Mouse (Mus musculus) forebrain, embryonic 14.5 days (tissue): ENCODE measurements at regions not wholly inside any gene's neighbourhood (a gene's known extent, or its start where the extent isn't known, plus 50 kb on each side); places are given as distances from the start of the nearest gene placed in this dataset.

ENCODE experiments used
- ATAC-seq: fragments of 200-750 bp; cut with Nextera tagmentation; 2 replicates; pipeline ENCODE4 v1.8.0; 2017; ENCODE audit warnings: mild to moderate bottlenecking, moderate library complexity
- DNase-seq: peaks from one replicate; pipeline ENCODE4 v3.0.0-alpha.2; 2015; ENCODE audit warnings: low spot score
- H3K27ac ChIP-seq: fragments of 300-500 bp; sonication (generic); 2 replicates; pipeline ENCODE4 v1.5.1; 2014; ENCODE audit warnings: low read depth, mild to moderate bottlenecking, control low read depth, low read length, moderate library complexity
- H3K27me3 ChIP-seq: fragments of 300-500 bp; sonication (generic); replicated peaks from 2 replicates; pipeline ENCODE4 v1.6.1; 2014; ENCODE audit warnings: low read length, control low read depth, mixed read lengths; ENCODE audit not compliant: control insufficient read depth, insufficient read depth
- H3K36me3 ChIP-seq: fragments of 300-500 bp; sonication (generic); 2 replicates; pipeline ENCODE4 v1.6.1; 2014; ENCODE audit warnings: low read length, control low read depth; ENCODE audit not compliant: control insufficient read depth, insufficient read depth
- H3K4me1 ChIP-seq: fragments of 300-500 bp; sonication (generic); 2 replicates; pipeline ENCODE4 v1.6.1; 2014; ENCODE audit warnings: antibody characterized with exemption, low read length, control low read depth; ENCODE audit not compliant: control insufficient read depth, insufficient read depth
- H3K4me2 ChIP-seq: fragments of 300-500 bp; sonication (generic); 2 replicates; pipeline ENCODE4 v1.6.1; 2014; ENCODE audit warnings: mild to moderate bottlenecking, control low read depth, low read length
- H3K4me3 ChIP-seq: fragments of 300-500 bp; sonication (generic); 2 replicates; pipeline ENCODE4 v1.5.1; 2014; ENCODE audit warnings: low read depth, low read length, control low read depth
- H3K9ac ChIP-seq: fragments of 300-500 bp; sonication (generic); 2 replicates; pipeline ENCODE4 v1.6.1; 2014; ENCODE audit warnings: mild to moderate bottlenecking, low read length, control low read depth, moderate library complexity
- H3K9me3 ChIP-seq: fragments of 300-500 bp; sonication (generic); replicated peaks from 2 replicates; pipeline ENCODE4 v1.6.1; 2016; ENCODE audit warnings: low read length, control low read depth, mixed read lengths; ENCODE audit not compliant: control insufficient read depth
- WGBS: fragments of 180-500 bp; shearing (Covaris S2); extraction: QIAGEN DNeasy Blood & Tissue Kit; methylation state at CpG from one replicate; pipeline ENCODE4 v1.1.7; 2014; 5-methylcytosine and 5-hydroxymethylcytosine counted together

GRCm38 (mm10) chr12:25703023-25703400 is 606.1 kb upstream of the Id2 start:
- peak overlapping the region; percentile 37; the same call in 1 of the 2 replicates for H3K9ac ChIP-seq
- H3K27me3 ChIP-seq: no peaks in the 10 kb centered on the region
- H3K4me3 ChIP-seq: peak overlapping the region; percentile 10; the same call in 1 of the 2 replicates
- H3K4me2 ChIP-seq: peak overlapping the region; percentile 47
- WGBS: 4% methylated on average over 6 of the region's 6 CpGs
- H3K4me1 ChIP-seq: peaks cover 6% of the 10 kb centered on the region; the same call in 1 of the 2 replicates
- no peaks in the 10 kb centered on the region for H3K36me3 ChIP-seq
- H3K27ac ChIP-seq: no peak overlapping the region
- peak; percentile 62 for ATAC-seq
- DNase-seq: no peak
- H3K9me3 ChIP-seq: no peaks in the 10 kb centered on the region

DNA sequence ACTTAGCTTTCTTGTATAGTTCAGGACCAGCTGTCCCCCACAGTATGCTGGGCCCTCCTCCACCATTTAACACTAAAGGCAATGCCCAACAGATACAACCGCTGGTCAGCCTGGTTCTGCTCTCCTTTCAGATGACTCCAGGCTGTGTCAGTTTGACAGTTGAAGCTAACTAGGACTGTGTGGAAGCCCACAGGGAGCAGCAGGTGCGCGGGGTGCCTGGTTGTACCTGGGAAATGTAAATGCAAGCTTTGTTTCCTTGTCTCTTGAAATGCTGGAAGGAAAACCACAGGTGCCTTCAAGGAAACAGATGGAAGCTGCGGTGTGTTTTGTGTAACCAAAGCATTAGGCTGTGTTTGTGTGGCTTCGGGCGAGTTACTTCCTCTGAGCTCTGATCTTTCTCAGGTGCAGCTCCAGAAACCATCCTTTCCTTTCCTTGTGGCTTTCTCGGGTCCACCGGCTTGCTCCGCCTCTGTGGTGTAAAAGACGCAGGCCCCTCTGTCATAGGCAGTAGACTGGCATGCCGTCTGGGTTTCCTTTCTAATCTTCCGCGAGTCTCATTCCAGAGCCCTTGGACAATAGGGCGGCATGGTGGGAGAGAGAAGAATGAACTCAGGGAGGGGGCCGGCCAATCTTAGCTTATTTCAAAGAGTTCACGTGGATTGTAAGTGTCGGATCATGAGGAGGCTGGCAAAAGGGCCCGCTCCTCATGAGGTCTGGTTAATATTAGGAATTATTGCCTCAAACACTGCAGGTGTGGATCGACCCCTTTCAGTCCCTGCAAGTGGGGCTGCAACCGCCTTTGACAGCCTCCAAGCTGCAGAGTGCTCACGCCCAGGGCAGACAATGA is 605.5 kb upstream of the Id2 start:
- Histone ChIP-seq H3K27me3 (no peaks in the 10 kb centered on the region), H3K9me3 (no peaks in the 10 kb centered on the region), H3K4me3 (peak overlapping the region; percentile 10; the same call in 1 of the 2 replicates), H3K27ac (peak overlapping the region; percentile 2; the same call in 1 of the 2 replicates), H3K4me2 (peak overlapping the region; percentile 47), H3K36me3 (no peaks in the 10 kb centered on the region), H3K9ac (peak overlapping the region; percentile 37; the same call in 1 of the 2 replicates), H3K4me1 (peaks cover 6% of the 10 kb centered on the region; the same call in 1 of the 2 replicates)
- DNase-seq (peak; percentile 57), ATAC-seq (peak; percentile 80)
- WGBS: 8% methylated on average over 21 of the region's 21 CpGs

GRCm38 (mm10) chr12:25687063-25687462 is 590.1 kb upstream of the Id2 start:
- Histone ChIP-seq H3K9me3 (no peaks in the 10 kb centered on the region), H3K27me3 (no peaks in the 10 kb centered on the region), H3K36me3 (no peaks in the 10 kb centered on the region), H3K4me3 (no peak overlapping the region), H3K4me1 (no peaks in the 10 kb centered on the region), H3K9ac (no peak overlapping the region), H3K27ac (no peak overlapping the region), H3K4me2 (no peak overlapping the region)
- ATAC-seq: no peak
- DNase-seq: no peak

DNA sequence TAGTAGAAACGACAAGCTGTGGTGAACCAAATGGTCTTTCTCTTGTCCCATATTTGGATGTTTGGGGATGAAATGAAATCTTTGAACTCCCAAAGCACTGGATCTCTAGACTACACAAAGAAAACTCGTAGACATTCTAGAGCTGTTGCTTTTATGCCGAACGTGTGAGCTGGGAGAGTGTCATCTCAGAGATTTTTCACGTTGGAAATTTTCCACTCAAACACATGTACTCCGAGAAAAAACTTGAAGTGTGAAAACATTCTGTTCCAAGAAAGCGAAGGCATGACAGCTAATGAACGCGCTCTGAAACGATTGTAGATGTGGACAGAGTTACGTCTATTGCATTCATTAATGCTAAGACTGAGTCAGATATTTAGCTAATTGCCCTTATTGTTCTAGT is 579.7 kb upstream of the Id2 start:
- Histone ChIP-seq H3K9ac (no peak overlapping the region), H3K4me2 (no peak overlapping the region), H3K9me3 (no peaks in the 10 kb centered on the region), H3K27ac (no peak overlapping the region), H3K36me3 (no peaks in the 10 kb centered on the region), H3K4me1 (no peaks in the 10 kb centered on the region), H3K27me3 (no peaks in the 10 kb centered on the region), H3K4me3 (no peak overlapping the region)
- ATAC-seq (no peak), DNase-seq (peak; percentile 59)
- 73% methylated on average over 11 of the region's 11 CpGs for WGBS

GRCm38 (mm10) chr12:25668336-25668735 is 571.4 kb upstream of the Id2 start:
- H3K9ac ChIP-seq: no peak overlapping the region
- no peak overlapping the region for H3K4me2 ChIP-seq
- no peaks in the 10 kb centered on the region for H3K9me3 ChIP-seq
- no peak overlapping the region for H3K4me3 ChIP-seq
- H3K27me3 ChIP-seq: no peaks in the 10 kb centered on the region
- H3K4me1 ChIP-seq: no peaks in the 10 kb centered on the region
- 91% methylated on average over 11 of the region's 11 CpGs for WGBS
- H3K36me3 ChIP-seq: no peaks in the 10 kb centered on the region
- ATAC-seq (no peak), DNase-seq (no peak)
- H3K27ac ChIP-seq: no peak overlapping the region

DNA sequence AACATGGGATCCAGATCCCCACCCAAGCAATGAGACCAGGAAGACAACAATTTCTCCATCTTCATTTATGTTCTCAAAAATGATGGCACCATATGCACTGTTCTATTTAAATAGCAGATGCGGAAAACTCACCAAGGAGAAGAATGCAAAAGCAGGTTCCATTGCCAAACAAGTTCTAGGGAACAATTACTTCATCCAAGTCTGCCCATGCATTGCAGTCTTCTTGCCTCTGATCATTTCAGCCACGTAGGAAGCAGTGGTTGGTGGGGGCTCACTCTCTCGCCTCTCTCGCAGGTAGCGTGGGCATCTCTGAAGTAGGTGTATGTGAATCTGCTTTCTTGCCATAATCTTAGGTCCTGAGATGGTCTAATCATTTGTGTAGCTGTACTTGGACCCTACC is 557.5 kb upstream of the Id2 start:
- Histone ChIP-seq H3K4me2 (no peak overlapping the region), H3K4me3 (no peak overlapping the region), H3K9ac (no peak overlapping the region), H3K36me3 (no peaks in the 10 kb centered on the region), H3K27me3 (no peaks in the 10 kb centered on the region), H3K27ac (no peak overlapping the region), H3K4me1 (no peaks in the 10 kb centered on the region), H3K9me3 (no peaks in the 10 kb centered on the region)
- ATAC-seq: no peak
- WGBS: 93% methylated on average over 5 of the region's 5 CpGs
- DNase-seq: no peak

DNA sequence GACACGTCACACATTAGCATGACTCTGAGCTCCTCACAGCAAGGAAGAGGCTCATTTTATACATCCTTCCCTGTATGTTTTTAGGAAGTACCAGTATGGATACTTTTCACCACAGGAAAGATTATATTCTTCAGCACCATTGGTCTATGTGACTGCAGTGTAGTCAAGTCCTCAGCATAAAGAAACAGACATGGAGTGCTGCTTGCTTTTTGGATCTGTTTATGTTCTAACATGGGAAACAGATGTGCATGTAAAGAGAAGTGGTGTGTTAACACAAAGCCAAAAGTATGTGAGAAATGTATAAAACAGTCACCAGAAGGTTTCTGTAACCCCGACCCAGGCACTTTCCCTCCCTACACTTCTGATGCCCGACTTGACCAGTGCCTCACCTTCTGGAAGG is 553.3 kb upstream of the Id2 start:
- no peak for ATAC-seq
- Histone ChIP-seq H3K4me2 (no peak overlapping the region), H3K27me3 (no peaks in the 10 kb centered on the region), H3K9ac (no peak overlapping the region), H3K27ac (no peak overlapping the region), H3K4me1 (no peaks in the 10 kb centered on the region), H3K4me3 (no peak overlapping the region), H3K36me3 (no peaks in the 10 kb centered on the region), H3K9me3 (no peaks in the 10 kb centered on the region)
- 88% methylated on average over 3 of the region's 3 CpGs for WGBS
- DNase-seq: no peak

- Histone ChIP-seq H3K4me1 (no peaks in the 10 kb centered on the region), H3K27ac (no peak overlapping the region), H3K27me3 (no peaks in the 10 kb centered on the region), H3K4me2 (no peak overlapping the region), H3K36me3 (no peaks in the 10 kb centered on the region), H3K9ac (no peak overlapping the region), H3K4me3 (no peak overlapping the region), H3K9me3 (no peaks in the 10 kb centered on the region)
- no peak for ATAC-seq
- DNase-seq: no peak
Observed at GRCm38 (mm10) chr12:25628081-25628480, 531.1 kb upstream of the Id2 start.

DNA sequence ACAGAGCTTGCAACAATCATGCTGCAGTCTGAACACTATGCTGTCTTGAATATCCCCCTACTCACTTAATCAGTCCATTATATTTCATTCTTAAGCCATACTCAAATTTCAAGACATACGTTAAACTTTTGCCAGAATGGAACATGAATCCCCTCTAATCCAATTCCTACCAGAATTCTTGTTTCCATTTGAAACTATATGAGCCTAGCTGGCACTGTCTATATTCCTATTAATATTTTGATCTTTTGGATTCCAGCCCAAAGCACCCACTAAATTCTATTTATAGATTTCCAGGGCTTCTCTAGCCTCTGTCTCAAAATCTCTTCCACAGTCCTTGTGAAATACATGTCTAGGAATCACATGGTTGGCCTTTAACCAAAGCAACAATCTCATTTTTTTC is 528.9 kb upstream of the Id2 start:
- whole genome bisulfite sequencing: 32% methylated on average over 1 of the region's 1 CpGs
- no peak for DNase-seq
- Histone ChIP-seq H3K9ac (no peak overlapping the region), H3K36me3 (no peaks in the 10 kb centered on the region), H3K27ac (no peak overlapping the region), H3K4me3 (no peak overlapping the region), H3K4me1 (no peaks in the 10 kb centered on the region), H3K9me3 (no peaks in the 10 kb centered on the region), H3K4me2 (no peak overlapping the region), H3K27me3 (no peaks in the 10 kb centered on the region)
- ATAC-seq: no peak
